Mouse (Mus musculus) midbrain, embryonic 11.5 days (tissue): Measurements from ENCODE around the gene Gadl1. TPM values are rescaled to one million over a fixed set of nuclear protein-coding genes. Genes with fewer than 3 reads are reported as not detected.

ENCODE experiments used
- ATAC-seq: fragments of 200-750 bp; cut with Nextera tagmentation; 2 replicates; pipeline ENCODE4 v1.8.0; 2017; ENCODE audit warnings: moderate TSS enrichment, moderate library complexity; ENCODE audit not compliant: low FRiP score
- DNase-seq: peaks from one replicate; pipeline ENCODE4 v3.0.0; 2015; ENCODE audit warnings: low spot score; ENCODE audit errors: missing footprints
- H3K27ac ChIP-seq: fragments of 300-500 bp; sonication (generic); 2 replicates; pipeline ENCODE4 v1.5.1; 2014; ENCODE audit warnings: low read depth, low read length
- H3K27me3 ChIP-seq: fragments of 300-500 bp; sonication (generic); 2 replicates; pipeline ENCODE4 v1.6.1; 2014; ENCODE audit warnings: mild to moderate bottlenecking, low read length, moderate library complexity, mixed read lengths; ENCODE audit not compliant: control insufficient read depth, insufficient read depth
- H3K36me3 ChIP-seq: fragments of 300-500 bp; sonication (generic); 2 replicates; pipeline ENCODE4 v1.6.1; 2014; ENCODE audit warnings: mild to moderate bottlenecking, low read length, moderate library complexity, mixed read lengths; ENCODE audit not compliant: control insufficient read depth, insufficient read depth
- H3K4me1 ChIP-seq: fragments of 300-500 bp; sonication (generic); 2 replicates; pipeline ENCODE4 v1.6.1; 2014; ENCODE audit warnings: low read length; ENCODE audit not compliant: control insufficient read depth, insufficient read depth
- H3K4me2 ChIP-seq: fragments of 300-500 bp; sonication (generic); 2 replicates; pipeline ENCODE4 v1.6.1; 2014; ENCODE audit warnings: mild to moderate bottlenecking, moderate library complexity
- H3K4me3 ChIP-seq: fragments of 300-500 bp; sonication (generic); 2 replicates; pipeline ENCODE4 v1.5.1; 2014; ENCODE audit warnings: low read depth, low read length
- H3K9ac ChIP-seq: fragments of 300-500 bp; sonication (generic); 2 replicates; pipeline ENCODE4 v1.6.1; 2014; ENCODE audit warnings: low read length
- H3K9me3 ChIP-seq: fragments of 300-500 bp; sonication (generic); 2 replicates; pipeline ENCODE4 v1.6.1; 2016; ENCODE audit warnings: low read length; ENCODE audit not compliant: control insufficient read depth
- WGBS: fragments of 180-500 bp; shearing (Covaris S2); extraction: QIAGEN DNeasy Blood & Tissue Kit; methylation state at CpG from one replicate; pipeline ENCODE4 v1.1.7; 2014; 5-methylcytosine and 5-hydroxymethylcytosine counted together
- polyA plus RNA-seq: library from polyadenylated mRNA; unstranded; fragments of >200 nt; fragmentation: Nextera tagmentation; extraction: Ambion mirVana; gene quantifications from 2 replicates; pipeline ENCODE4 v1.2.1, GENCODE M21; 2014

Gadl1 gene
- 0.26 and 0.31 TPM in 2 replicates for polyA plus RNA-seq

- no peak within 1 kb of the TSS for H3K27ac ChIP-seq
- 68% methylated on average over 9 of the region's 9 CpGs for WGBS
These were observed at the start of gene Gadl1 for GRCm38 (mm10) chr9:115909155-115909554. Gene Gadl1, plus strand, starts transcription at chr9:115909455.

GRCm38 (mm10) chr9:115862802-115863201, 46.5 kb upstream of the Gadl1 start:
- H3K9me3 ChIP-seq = no peaks in the 10 kb centered on the region
- no peak overlapping the region for H3K4me2 ChIP-seq
- no peaks in the 10 kb centered on the region for H3K4me1 ChIP-seq
- WGBS = 72% methylated on average over 5 of the region's 5 CpGs
- ATAC-seq (no peak), DNase-seq (no peak)
- no peak overlapping the region for H3K4me3 ChIP-seq
- H3K36me3 ChIP-seq = no peaks in the 10 kb centered on the region
- H3K27ac ChIP-seq = no peak overlapping the region
- no peak overlapping the region for H3K9ac ChIP-seq
- no peaks in the 10 kb centered on the region for H3K27me3 ChIP-seq

More at GRCm38 (mm10) chr9:115909155-115909554, at the start of gene Gadl1:
- no peak within 1 kb of the TSS for H3K9ac ChIP-seq
- H3K9me3 ChIP-seq = no peaks in the 10 kb centered on the region
- ATAC-seq = no peak
- H3K36me3 ChIP-seq = no peaks in the 10 kb centered on the region
- H3K27me3 ChIP-seq = no peaks in the 10 kb centered on the region
- H3K4me3 ChIP-seq = no peak within 1 kb of the TSS
- no peak for DNase-seq
- H3K4me2 ChIP-seq = no peak within 1 kb of the TSS
- H3K4me1 ChIP-seq = no peaks in the 10 kb centered on the region

DNA sequence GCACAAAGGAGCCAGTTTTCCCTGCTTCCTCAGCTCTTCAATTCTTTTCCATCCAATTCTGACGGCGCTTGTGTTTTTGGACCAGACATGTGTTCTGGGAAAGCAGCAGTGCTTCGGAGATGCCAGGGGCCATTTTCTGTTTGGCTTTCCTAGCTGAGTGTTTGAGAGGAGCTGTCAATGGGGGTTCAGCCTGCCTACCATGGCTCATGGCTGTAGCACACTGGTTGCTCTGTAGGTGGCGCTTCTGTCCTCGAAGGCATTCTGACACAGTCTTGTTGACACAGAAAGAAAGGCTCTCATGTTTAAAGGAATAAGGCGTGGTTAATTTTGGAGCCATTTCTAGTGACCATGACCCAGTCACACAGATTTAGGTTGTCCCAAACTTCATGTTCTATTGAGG, 45.9 kb upstream of the Gadl1 start:
- no peak overlapping the region for H3K9ac ChIP-seq
- ATAC-seq (no peak), DNase-seq (no peak)
- WGBS = 76% methylated on average over 6 of the region's 6 CpGs
- H3K27me3 ChIP-seq = no peaks in the 10 kb centered on the region
- H3K36me3 ChIP-seq = no peaks in the 10 kb centered on the region
- H3K4me2 ChIP-seq = no peak overlapping the region
- H3K9me3 ChIP-seq = no peaks in the 10 kb centered on the region
- H3K4me1 ChIP-seq = no peaks in the 10 kb centered on the region
- H3K4me3 ChIP-seq = no peak overlapping the region
- H3K27ac ChIP-seq = no peak overlapping the region

DNA sequence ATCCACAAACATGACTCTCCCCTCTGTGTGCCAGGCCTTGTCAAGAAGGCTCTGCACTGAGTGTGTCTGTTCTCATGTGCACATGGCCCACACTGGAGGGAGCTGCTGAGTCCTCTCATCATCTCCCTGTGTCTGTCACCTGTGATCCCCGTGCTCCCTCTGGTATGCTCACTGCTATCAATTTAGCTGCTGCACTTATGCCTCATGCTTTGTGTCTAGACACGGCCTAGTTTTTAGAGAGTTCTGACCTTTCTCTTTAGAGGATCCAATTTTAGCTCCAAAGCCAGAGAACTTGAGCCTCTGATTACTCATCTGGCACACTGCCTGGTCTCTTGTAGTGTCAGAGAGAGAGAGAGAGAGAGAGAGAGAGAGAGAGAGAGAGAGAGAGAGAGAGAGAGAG, 42.0 kb upstream of the Gadl1 start:
- H3K9ac ChIP-seq = no peak overlapping the region
- no peaks in the 10 kb centered on the region for H3K36me3 ChIP-seq
- no peak overlapping the region for H3K27ac ChIP-seq
- no peak overlapping the region for H3K4me2 ChIP-seq
- ATAC-seq (no peak), DNase-seq (no peak)
- no peaks in the 10 kb centered on the region for H3K27me3 ChIP-seq
- H3K4me1 ChIP-seq = no peaks in the 10 kb centered on the region
- H3K9me3 ChIP-seq = no peaks in the 10 kb centered on the region
- WGBS = 77% methylated on average over 2 of the region's 2 CpGs
- no peak overlapping the region for H3K4me3 ChIP-seq

DNA sequence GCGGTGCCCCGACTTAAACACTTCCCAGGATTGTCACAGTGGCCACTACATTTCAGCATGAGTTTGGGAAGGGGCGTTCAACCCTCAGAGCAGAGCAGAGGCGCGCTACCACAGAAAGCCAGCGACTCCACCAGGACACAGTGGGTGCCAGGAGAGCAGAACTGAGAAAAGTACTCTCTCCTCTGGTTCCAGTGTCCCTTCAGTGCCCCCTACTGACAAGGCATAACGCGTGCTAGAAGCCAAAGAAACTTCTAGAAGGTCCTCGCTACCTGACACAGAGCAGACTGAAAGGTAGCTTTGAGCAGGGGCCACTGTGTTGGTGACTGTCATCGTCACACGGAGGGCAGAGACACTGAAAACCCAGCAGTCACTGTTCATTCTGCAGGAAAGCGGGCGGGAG, 39.1 kb upstream of the Gadl1 start:
- Histone ChIP-seq H3K27ac (no peak overlapping the region), H3K9ac (no peak overlapping the region), H3K4me3 (no peak overlapping the region), H3K27me3 (no peaks in the 10 kb centered on the region), H3K4me1 (no peaks in the 10 kb centered on the region), H3K36me3 (no peaks in the 10 kb centered on the region), H3K9me3 (peaks cover 3% of the 10 kb centered on the region; the same call in 1 of the 2 replicates), H3K4me2 (no peak overlapping the region)
- DNase-seq = no peak
- WGBS = 87% methylated on average over 13 of the region's 13 CpGs
- no peak for ATAC-seq

- no peak overlapping the region for H3K9ac ChIP-seq
- no peak overlapping the region for H3K27ac ChIP-seq
- no peak for DNase-seq
- WGBS = 89% methylated on average over 5 of the region's 5 CpGs
- no peaks in the 10 kb centered on the region for H3K36me3 ChIP-seq
- no peak overlapping the region for H3K4me2 ChIP-seq
- ATAC-seq = no peak
- peaks cover 3% of the 10 kb centered on the region; the same call in 1 of the 2 replicates for H3K9me3 ChIP-seq
- no peak overlapping the region for H3K4me3 ChIP-seq
- no peaks in the 10 kb centered on the region for H3K4me1 ChIP-seq
- H3K27me3 ChIP-seq = no peaks in the 10 kb centered on the region
These were observed 38.6 kb upstream of the Gadl1 start for GRCm38 (mm10) chr9:115870640-115871039.

DNA sequence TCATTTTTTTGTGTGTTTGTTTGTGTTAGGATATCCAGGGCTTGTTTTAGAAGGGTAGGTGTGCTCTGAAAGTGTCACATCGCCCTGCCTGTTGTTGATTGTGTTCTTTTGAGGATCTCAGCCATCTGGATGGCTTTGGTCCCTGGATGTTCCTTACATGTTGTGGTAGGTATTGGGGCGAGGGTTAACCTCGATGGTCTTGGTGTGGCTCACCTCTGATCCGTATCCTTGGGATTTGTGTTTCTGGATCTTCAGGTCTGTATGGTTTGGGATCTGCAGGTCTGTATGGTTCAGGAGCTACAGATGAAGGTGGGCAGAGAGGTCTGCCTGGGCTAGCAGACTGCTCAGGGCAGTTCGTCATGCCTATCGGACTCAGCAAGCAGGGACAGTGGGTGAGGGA, 28.8 kb upstream of the Gadl1 start:
- Histone ChIP-seq H3K27me3 (no peaks in the 10 kb centered on the region), H3K27ac (no peak overlapping the region), H3K4me1 (no peaks in the 10 kb centered on the region), H3K9me3 (no peaks in the 10 kb centered on the region), H3K9ac (no peak overlapping the region), H3K36me3 (no peaks in the 10 kb centered on the region), H3K4me3 (no peak overlapping the region), H3K4me2 (no peak overlapping the region)
- ATAC-seq = no peak
- 90% methylated on average over 6 of the region's 6 CpGs for WGBS
- no peak for DNase-seq

GRCm38 (mm10) chr9:115881137-115881536, 28.1 kb upstream of the Gadl1 start:
- H3K9ac ChIP-seq = no peak overlapping the region
- H3K4me1 ChIP-seq = no peaks in the 10 kb centered on the region
- no peaks in the 10 kb centered on the region for H3K9me3 ChIP-seq
- no peaks in the 10 kb centered on the region for H3K27me3 ChIP-seq
- no peak overlapping the region for H3K4me3 ChIP-seq
- 85% methylated on average over 3 of the region's 3 CpGs for whole genome bisulfite sequencing
- no peak overlapping the region for H3K27ac ChIP-seq
- DNase-seq (no peak), ATAC-seq (no peak)
- no peak overlapping the region for H3K4me2 ChIP-seq
- H3K36me3 ChIP-seq = no peaks in the 10 kb centered on the region

- Histone ChIP-seq H3K27me3 (no peaks in the 10 kb centered on the region), H3K27ac (no peak overlapping the region), H3K4me3 (no peak overlapping the region), H3K36me3 (no peaks in the 10 kb centered on the region), H3K4me1 (no peaks in the 10 kb centered on the region), H3K9me3 (no peaks in the 10 kb centered on the region), H3K9ac (no peak overlapping the region), H3K4me2 (no peak overlapping the region)
- ATAC-seq (no peak), DNase-seq (no peak)
- WGBS = 84% methylated on average over 5 of the region's 5 CpGs
These were observed 26.5 kb upstream of the Gadl1 start for GRCm38 (mm10) chr9:115882627-115883200.
